Mouse (Mus musculus) ZHBTc4 (cell line): ENCODE results near the gene Cdk5.

ENCODE experiments used
- DNase-seq: peaks from one replicate; pipeline ENCODE4 v3.0.0-alpha.2; 2011; ENCODE audit warnings: low read depth, low spot score

Gene Cdk5

DNA sequence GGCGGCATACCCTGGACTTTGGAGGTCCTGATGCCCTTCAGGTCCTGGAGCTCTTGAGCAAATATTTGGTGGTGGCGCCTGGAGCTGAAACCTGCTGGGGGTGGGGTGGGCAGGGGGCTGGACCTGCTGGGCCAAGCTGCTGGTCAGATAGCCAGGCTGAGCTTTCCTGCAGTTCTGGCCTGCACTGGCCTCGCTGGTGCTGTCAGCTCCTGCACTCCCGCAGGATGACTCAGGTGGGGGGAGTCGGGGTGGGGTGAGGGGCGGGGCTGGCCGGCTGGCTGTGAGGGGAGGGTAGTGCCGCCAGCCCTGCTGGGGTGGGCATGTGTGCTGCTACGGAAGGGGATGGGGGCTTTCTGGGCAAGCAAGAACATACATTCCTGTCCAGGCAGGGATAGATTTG, 5.3 kb upstream of the Cdk5 start:
- DNase-seq = no peak

DNA sequence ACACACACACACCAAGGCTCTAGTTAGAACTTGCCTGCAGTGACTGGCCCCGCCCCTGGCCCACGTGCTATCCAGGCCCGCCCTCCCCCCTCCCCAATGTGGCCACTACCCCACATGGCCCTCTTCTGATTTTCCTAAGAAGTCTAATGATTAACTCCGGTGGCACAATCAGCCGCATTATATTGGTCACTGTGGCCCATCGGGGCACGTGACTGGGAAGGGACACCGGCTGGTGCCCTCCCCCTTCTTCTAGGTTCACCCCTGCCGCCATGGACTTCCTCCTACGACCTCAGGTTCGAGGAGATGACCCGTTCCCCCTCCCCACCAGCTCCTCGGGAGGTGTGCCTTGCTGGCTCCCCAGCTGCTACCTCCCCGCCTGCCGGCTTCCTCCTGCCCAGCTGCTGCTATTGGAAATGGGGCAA, 4.7 kb upstream of the Cdk5 start:
- no peak for DNase-seq

- no peak for DNase-seq
Observed at GRCm38 (mm10) chr5:24427285-24427633, 3.9 kb upstream of the Cdk5 start.

GRCm38 (mm10) chr5:24426556-24427284, 3.4 kb upstream of the Cdk5 start:
- DNase-seq = no peak

- DNase-seq = no peak
Observed at GRCm38 (mm10) chr5:24426037-24426432, 2.7 kb upstream of the Cdk5 start.

DNA sequence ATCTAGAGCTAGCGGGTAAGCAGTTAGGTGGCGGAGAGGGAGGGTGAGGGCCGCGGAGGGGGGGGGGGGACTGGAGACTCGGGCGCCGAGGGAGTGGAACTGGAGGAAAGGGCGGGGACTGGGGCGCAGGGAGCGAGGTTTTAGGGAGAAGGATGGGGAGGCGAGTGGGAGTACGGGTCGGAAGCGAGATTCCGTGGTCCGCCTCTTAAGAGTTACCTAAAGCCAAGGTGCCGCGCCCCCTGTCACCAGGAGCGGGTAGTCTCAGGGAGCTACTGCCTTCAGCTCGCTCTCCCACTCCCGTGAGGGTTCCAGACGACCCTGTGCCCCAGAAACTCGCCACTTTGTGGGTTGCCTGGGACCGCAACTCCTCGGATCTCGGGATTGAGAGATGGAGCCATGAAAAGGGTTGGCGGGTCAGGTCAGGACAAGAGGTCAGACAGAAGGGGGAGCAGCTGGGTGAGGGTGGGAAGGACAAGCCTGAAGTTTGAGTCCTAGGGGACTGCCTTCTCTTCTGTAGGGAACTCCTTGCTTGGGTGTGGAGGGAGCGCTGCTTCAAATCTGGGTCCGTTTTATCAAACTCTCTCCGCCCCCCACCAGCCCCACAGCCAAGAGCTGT, 2.2 kb upstream of the Cdk5 start:
- peak; percentile 74 for DNase-seq

GRCm38 (mm10) chr5:24424861-24425411, 1.6 kb upstream of the Cdk5 start:
- peak; percentile 91 for DNase-seq

- no peak for DNase-seq
Observed at GRCm38 (mm10) chr5:24424004-24424781, 863 bp upstream of the Cdk5 start.

DNA sequence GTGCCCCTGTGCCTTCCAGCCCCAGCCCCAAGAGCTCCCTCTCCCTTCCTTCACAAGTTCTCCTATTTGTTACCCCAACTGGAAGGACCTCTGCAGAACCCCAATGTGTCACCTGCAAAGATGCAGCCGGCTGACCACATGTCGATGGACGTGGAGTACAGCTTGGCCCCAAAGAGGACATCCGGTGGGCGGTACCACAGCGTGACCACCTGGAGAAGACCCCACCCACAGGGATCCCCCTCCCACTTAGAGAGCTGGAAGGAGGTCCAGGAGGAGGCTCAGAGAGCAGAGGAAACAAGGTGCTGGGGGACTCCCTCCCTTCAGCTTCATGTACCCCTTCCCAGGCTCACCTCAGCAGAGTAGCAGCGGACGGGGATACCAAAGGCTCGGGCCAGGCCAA, 2.9 kb downstream of the Cdk5 start:
- DNase-seq = no peak

DNA sequence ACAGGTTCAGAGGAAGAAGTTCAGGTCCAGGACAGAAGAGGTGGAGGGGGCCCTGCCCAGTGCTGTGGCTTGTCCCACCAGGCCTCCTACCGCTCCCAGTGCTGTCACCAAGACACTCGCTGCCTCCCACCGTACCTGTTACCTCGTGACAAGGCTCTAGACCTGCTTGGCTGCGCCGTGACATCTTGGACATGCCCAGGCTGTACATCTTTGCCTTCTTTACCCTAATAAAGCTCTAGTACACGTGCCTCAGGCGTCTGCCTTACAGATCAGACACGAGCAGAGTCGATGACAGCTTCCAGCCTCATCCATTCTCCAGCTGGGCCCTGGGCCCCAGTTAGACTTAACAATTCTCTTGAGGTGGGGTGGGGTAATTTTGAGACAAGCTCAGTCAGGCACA, 5.7 kb downstream of the Cdk5 start:
- no peak for DNase-seq

GRCm38 (mm10) chr5:24416222-24416736, 7.1 kb downstream of the Cdk5 start:
- DNase-seq = peak; percentile 90

GRCm38 (mm10) chr5:24413938-24414337, 9.4 kb downstream of the Cdk5 start:
- DNase-seq = peak; percentile 39

GRCm38 (mm10) chr5:24413042-24413693, 10.2 kb downstream of the Cdk5 start, which contains the start of gene Asic3:
Asic3 (plus strand) TSS chr5:24413392.
- no peak for DNase-seq

GRCm38 (mm10) chr5:24412063-24412462, 11.3 kb downstream of the Cdk5 start:
- no peak for DNase-seq

- DNase-seq = no peak
Observed at GRCm38 (mm10) chr5:24409466-24409865, 13.9 kb downstream of the Cdk5 start.

GRCm38 (mm10) chr5:24408651-24409050, 14.7 kb downstream of the Cdk5 start:
- no peak for DNase-seq

DNA sequence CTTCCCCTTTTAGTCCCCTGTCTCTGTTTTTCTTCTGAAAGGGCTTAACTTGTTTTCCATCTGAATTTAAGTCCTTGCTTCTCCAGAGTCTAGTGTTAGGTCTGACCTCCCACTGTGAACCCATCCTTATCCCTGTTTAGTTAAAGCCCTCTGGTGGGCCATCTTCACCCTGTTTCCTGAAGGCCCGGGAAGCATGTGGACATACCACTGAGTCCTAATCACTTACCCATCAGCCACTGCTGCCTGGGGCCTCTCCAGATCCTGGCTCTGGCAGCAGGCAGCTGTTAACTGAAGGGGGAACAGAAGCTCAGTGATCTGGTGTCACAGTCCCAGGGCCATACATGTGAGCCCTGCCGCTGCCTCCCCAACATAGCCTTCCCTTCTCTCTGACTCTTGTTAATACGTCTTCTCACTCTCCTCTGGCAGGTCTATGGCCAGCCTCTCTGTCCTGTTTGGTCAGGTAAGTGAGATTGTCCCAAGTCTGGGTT, 17.9 kb downstream of the Cdk5 start:
- no peak for DNase-seq

DNA sequence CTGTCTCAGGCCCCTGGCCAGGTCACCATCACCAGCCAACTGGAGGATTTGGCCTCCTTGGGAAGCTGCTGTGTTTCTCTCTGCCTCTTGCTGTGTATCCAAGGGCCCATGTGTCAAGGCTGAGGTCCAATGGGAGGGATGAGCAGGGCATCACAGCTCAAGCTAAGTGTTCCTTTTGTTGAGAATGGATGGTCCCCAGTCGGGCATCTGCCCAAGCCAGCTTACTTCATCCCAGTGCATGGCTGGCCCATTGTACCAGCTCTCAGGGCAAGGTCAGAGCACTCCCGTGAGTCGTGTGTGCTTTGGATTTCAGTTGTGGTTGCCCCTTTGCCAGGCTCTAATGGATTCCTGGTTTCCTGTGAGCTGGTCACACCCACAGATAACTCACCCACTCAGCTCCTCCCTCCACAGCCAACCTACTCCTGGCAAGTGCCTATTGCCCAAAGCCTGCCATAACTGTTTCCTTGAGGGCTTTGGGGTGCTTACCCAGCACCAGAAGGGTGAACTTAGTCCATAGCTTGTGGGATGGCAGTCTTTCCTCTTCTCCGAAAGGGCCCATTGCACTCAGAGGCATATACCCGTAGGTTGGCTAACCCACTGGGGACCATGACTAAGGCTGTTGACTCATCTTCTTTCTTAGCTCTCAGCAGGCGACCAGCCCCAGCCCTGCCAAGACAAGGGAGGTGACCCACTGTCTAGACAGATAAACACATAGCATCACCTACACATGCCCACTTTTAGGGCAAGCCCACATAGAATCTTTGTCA, 18.6 kb downstream of the Cdk5 start:
- DNase-seq = no peak

DNA sequence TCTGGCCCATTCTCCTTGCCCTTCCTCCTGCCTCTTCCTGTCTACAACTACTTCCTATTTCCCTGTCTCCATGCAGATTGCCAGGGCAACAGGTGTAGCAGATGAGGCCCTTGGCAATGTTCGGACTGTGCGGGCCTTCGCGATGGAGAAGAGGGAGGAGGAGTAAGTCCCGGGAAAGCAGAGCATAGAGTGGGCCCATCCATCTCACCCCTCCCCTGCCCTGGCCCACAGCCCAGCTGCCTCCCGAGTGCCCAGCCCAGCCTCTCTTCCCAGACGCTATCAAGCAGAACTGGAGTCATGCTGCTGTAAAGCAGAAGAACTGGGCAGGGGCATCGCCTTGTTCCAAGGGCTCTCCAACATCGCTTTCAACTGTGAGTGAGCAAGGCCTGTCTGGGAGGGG, 21.4 kb downstream of the Cdk5 start:
- no peak for DNase-seq

DNA sequence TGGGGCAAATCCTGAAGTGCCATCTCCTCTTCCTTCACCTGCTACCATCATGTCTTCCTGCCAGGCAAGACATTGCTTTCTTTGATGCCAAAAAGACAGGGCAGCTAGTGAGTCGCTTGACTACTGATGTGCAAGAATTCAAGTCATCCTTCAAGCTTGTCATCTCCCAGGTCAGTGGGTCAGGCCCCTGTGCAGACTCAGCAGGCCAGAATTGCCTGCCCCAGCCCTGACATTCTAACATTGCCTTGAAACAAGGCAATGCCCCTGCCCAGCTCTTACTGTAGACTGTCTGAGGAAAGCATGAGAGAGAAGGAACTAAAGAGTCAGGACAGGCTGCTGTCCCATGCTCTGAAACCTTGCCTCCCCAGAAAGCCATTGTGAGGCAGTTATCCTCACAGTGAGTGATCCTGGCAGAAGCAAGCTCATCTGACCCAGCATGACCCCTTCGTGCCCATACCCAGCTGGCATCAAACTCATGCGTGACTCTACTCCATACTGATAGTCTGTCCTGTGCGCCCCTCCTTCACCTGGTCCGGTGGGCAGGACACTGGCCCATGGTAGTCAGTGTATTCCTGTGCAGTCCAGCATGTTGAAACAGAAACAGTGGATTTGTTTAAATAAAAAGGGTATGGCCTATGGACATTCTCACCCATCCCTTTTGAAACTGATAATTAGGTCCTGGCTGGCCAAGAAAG, 22.3 kb downstream of the Cdk5 start:
- no peak for DNase-seq
